Mouse (Mus musculus): Measurements from ENCODE around the gene Igsf11.

The Igsf11 gene

GRCm38 (mm10) chr16:38892371-38892770, at the start of gene Igsf11:
Gene Igsf11, plus strand, starts transcription at chr16:38892671.
- DNase-seq (ENCODE audit: low spot score in 2 of 2) = no peak

GRCm38 (mm10) chr16:38858120-38858749, 34.2 kb upstream of the Igsf11 start:
- DNase-seq (ENCODE audit: low spot score in 2 of 2) = no peak

GRCm38 (mm10) chr16:38860548-38860947, 31.9 kb upstream of the Igsf11 start:
- no peak for DNase-seq (ENCODE audit: low spot score in 2 of 2)

GRCm38 (mm10) chr16:38864358-38864757, 28.1 kb upstream of the Igsf11 start:
- no peak for DNase-seq (ENCODE audit: low spot score in 2 of 2)

GRCm38 (mm10) chr16:38873231-38873630, 19.2 kb upstream of the Igsf11 start:
- no peak for DNase-seq (ENCODE audit: low spot score in 2 of 2)

GRCm38 (mm10) chr16:38874481-38874880, 18.0 kb upstream of the Igsf11 start:
- DNase-seq (ENCODE audit: low spot score in 2 of 2) = no peak

- no peak for DNase-seq (ENCODE audit: low spot score in 2 of 2)
Measured at GRCm38 (mm10) chr16:38898816-38899425, 6.5 kb downstream of the Igsf11 start.

GRCm38 (mm10) chr16:38900024-38900423, 7.6 kb downstream of the Igsf11 start:
- DNase-seq (ENCODE audit: low spot score in 2 of 2) = no peak

GRCm38 (mm10) chr16:38902111-38902778, 9.8 kb downstream of the Igsf11 start:
- DNase-seq (ENCODE audit: low spot score in 2 of 2) = peak; percentile 82 to 88

GRCm38 (mm10) chr16:38903020-38903419, 10.5 kb downstream of the Igsf11 start:
- DNase-seq (ENCODE audit: low spot score in 2 of 2) = no peak

GRCm38 (mm10) chr16:38904202-38904601, 11.7 kb downstream of the Igsf11 start:
- no peak for DNase-seq (ENCODE audit: low spot score in 2 of 2)

- no peak for DNase-seq (ENCODE audit: low spot score in 2 of 2)
Measured at GRCm38 (mm10) chr16:38905911-38906310, 13.4 kb downstream of the Igsf11 start.

- no peak for DNase-seq (ENCODE audit: low spot score in 2 of 2)
Measured at GRCm38 (mm10) chr16:38908304-38908703, 15.8 kb downstream of the Igsf11 start.

- no peak for DNase-seq (ENCODE audit: low spot score in 2 of 2)
Measured at GRCm38 (mm10) chr16:38909506-38909905, 17.0 kb downstream of the Igsf11 start.

- DNase-seq (ENCODE audit: low spot score in 2 of 2) = no peak
Measured at GRCm38 (mm10) chr16:38910088-38910487, 17.6 kb downstream of the Igsf11 start.

GRCm38 (mm10) chr16:38915451-38915850, 23.0 kb downstream of the Igsf11 start:
- no peak for DNase-seq (ENCODE audit: low spot score in 2 of 2)

- no peak for DNase-seq (ENCODE audit: low spot score in 2 of 2)
Measured at GRCm38 (mm10) chr16:38916053-38916786, 23.7 kb downstream of the Igsf11 start.

GRCm38 (mm10) chr16:38916885-38917284, 24.4 kb downstream of the Igsf11 start:
- no peak for DNase-seq (ENCODE audit: low spot score in 2 of 2)

- no peak for DNase-seq (ENCODE audit: low spot score in 2 of 2)
Measured at GRCm38 (mm10) chr16:38918121-38918520, 25.6 kb downstream of the Igsf11 start.

- DNase-seq (ENCODE audit: low spot score in 2 of 2) = no peak
Measured at GRCm38 (mm10) chr16:38920488-38920887, 28.0 kb downstream of the Igsf11 start.

- DNase-seq (ENCODE audit: low spot score in 2 of 2) = no peak
Measured at GRCm38 (mm10) chr16:38924940-38925339, 32.5 kb downstream of the Igsf11 start.

GRCm38 (mm10) chr16:38928760-38929159, 36.3 kb downstream of the Igsf11 start:
- no peak for DNase-seq (ENCODE audit: low spot score in 2 of 2)
